Mouse (Mus musculus): ENCODE measurements at regions not wholly inside any gene's neighbourhood (a gene's known extent, or its start where the extent isn't known, plus 50 kb on each side); places are given as distances from the start of the nearest gene placed in this dataset.

DNA sequence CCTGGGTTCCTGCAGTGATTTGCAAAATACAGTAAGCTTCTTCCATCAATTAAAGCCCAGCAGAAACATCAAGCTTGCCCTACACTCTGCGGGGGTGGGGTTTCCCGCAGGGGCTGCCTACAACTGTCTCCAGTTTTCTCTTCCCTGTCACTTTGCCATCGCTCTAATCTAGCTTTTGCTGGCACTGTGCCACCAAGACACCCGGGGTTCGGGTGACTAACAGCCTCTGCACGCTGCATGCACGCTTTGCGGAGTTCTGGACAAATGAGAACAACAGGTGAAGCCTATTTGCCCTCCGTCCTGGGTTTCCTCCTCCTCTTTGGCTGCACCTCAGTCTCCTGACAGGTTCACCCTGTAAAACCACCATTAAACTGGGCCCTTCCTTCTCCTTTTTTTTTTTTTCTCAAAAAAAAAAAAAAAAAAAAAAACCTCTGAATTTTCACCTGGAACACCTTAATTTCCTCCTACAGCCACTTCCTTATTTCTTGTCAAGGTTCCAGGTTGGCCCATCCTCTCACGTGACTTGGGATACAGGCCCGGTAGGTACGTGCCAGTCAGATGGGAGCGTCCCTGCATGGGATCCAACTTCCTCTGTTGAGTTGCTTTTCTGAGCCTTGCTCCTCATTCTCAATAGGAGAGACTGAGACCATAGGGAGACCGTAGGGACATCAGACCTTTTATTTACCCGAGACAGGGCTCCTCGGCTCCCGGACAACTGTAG, 262.7 kb downstream of the Gadd45g start:
- no peak for TF ChIP-seq ZNF384 (IDR thresholded peaks at IDR 0.05; ENCODE audit: low read depth, low read length)
- no peak for TF ChIP-seq EP300 (IDR thresholded peaks at IDR 0.05; ENCODE audit: low read depth in 1 of 2, low read length in 2 of 2)
- TF ChIP-seq UBTF (IDR thresholded peaks at IDR 0.05; ENCODE audit: borderline replicate concordance, insufficient read depth, low read depth, low read length) = no peak
- no peak for TF ChIP-seq GABPA (IDR thresholded peaks at IDR 0.05; ENCODE audit: low read depth, low read length)
- no peak for TF ChIP-seq MAZ (IDR thresholded peaks at IDR 0.05; ENCODE audit: low read depth, low read length)
- TF ChIP-seq POLR2AphosphoS5 (IDR thresholded peaks at IDR 0.05; ENCODE audit: borderline replicate concordance, low read depth, low read length) = no peak
- no peak for TF ChIP-seq NRF1 (IDR thresholded peaks at IDR 0.05; ENCODE audit: insufficient read depth, low read depth, low read length, poor library complexity, severe bottlenecking)
- TF ChIP-seq TCF12 (IDR thresholded peaks at IDR 0.05; ENCODE audit: low read depth, low read length) = no peak
- no peak for TF ChIP-seq MAX (IDR thresholded peaks at IDR 0.05; ENCODE audit: low read length)
- no peak for TF ChIP-seq ELF1 (IDR thresholded peaks at IDR 0.05; ENCODE audit: low read depth, low read length)
- TF ChIP-seq MEF2A (IDR thresholded peaks at IDR 0.05; ENCODE audit: extremely low read depth, insufficient replicate concordance, low read depth, low read length, poor library complexity, severe bottlenecking) = no peak
- TF ChIP-seq TBP (IDR thresholded peaks at IDR 0.05; ENCODE audit: low read depth, low read length) = no peak
- no peak for TF ChIP-seq HCFC1 (IDR thresholded peaks at IDR 0.05; ENCODE audit: low read depth, low read length)
- H3K4me3 ChIP-seq (ENCODE audit: control insufficient read depth in 1 of 2, insufficient read depth in 1 of 2, low read depth in 2 of 2, low read length in 2 of 2) = no peak overlapping the region
- H3K9ac ChIP-seq (ENCODE audit: control insufficient read depth, low read depth, low read length, poor library complexity, severe bottlenecking) = no peak overlapping the region
- H3K79me2 ChIP-seq (ENCODE audit: control insufficient read depth, insufficient read depth, low read length, poor library complexity) = no peaks in the 10 kb centered on the region
- no peaks in the 10 kb centered on the region for H3K36me3 ChIP-seq (ENCODE audit: control insufficient read depth in 1 of 2, insufficient read depth in 2 of 2, low read length in 2 of 2)
- DNase-seq (ENCODE audit: low read depth, low spot score) = no peak
- H3K27ac ChIP-seq (ENCODE audit: control insufficient read depth, low read depth, low read length) = no peak overlapping the region
- H3K9me3 ChIP-seq (replicated peaks; ENCODE audit: insufficient read depth, low read length) = no peaks in the 10 kb centered on the region
- no peaks in the 10 kb centered on the region for H3K27me3 ChIP-seq (ENCODE audit: control insufficient read depth in 1 of 2, insufficient read depth in 2 of 2, low read length in 2 of 2)
- no peaks in the 10 kb centered on the region for H3K4me1 ChIP-seq (ENCODE audit: control insufficient read depth in 1 of 2, insufficient read depth in 2 of 2, low read length in 2 of 2)

DNA sequence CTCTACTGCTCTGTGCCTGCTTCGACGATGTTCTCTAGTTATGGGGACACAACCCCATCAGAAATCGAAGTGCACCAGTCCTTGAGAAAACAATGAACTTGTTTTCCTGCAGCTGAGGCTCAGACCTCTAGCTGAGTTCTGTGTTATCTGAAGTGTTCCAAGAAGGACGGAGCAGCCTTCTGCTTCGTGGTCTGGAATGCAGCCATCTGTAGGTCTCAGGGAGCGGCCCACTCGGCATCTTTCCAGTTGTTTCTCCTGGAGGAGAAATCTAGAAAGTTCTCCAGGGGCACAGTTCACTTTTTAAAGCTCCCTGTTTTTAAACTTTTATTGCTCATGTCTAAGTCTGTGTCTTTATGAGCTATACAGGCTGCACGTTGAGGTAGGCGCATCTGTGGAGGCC, 264.3 kb downstream of the Gadd45g start:
- Histone ChIP-seq H3K36me3 (ENCODE audit: control insufficient read depth in 1 of 2, insufficient read depth in 2 of 2, low read length in 2 of 2) (no peaks in the 10 kb centered on the region), H3K9ac (ENCODE audit: control insufficient read depth, low read depth, low read length, poor library complexity, severe bottlenecking) (no peak overlapping the region), H3K79me2 (ENCODE audit: control insufficient read depth, insufficient read depth, low read length, poor library complexity) (no peaks in the 10 kb centered on the region), H3K4me3 (ENCODE audit: control insufficient read depth in 1 of 2, insufficient read depth in 1 of 2, low read depth in 2 of 2, low read length in 2 of 2) (no peak overlapping the region), H3K27ac (ENCODE audit: control insufficient read depth, low read depth, low read length) (no peak overlapping the region), H3K27me3 (ENCODE audit: control insufficient read depth in 1 of 2, insufficient read depth in 2 of 2, low read length in 2 of 2) (no peaks in the 10 kb centered on the region), H3K4me1 (ENCODE audit: control insufficient read depth in 1 of 2, insufficient read depth in 2 of 2, low read length in 2 of 2) (no peaks in the 10 kb centered on the region), H3K9me3 (replicated peaks; ENCODE audit: insufficient read depth, low read length) (no peaks in the 10 kb centered on the region)
- DNase-seq (ENCODE audit: low read depth, low spot score) = no peak
- TF ChIP-seq ETS1 (IDR thresholded peaks at IDR 0.05; ENCODE audit: low read depth, low read length) (no peak), KAT2A (conservative IDR thresholded peaks at IDR 0.05; ENCODE audit: low read depth, low read length) (no peak), MYB (IDR thresholded peaks at IDR 0.05; ENCODE audit: low read depth, low read length) (no peak), MEF2A (IDR thresholded peaks at IDR 0.05; ENCODE audit: extremely low read depth, insufficient replicate concordance, low read depth, low read length, poor library complexity, severe bottlenecking) (no peak), ZNF384 (IDR thresholded peaks at IDR 0.05; ENCODE audit: low read depth, low read length) (no peak), MAX (IDR thresholded peaks at IDR 0.05; ENCODE audit: low read length) (no peak), ZKSCAN1 (IDR thresholded peaks at IDR 0.05; ENCODE audit: low read depth, low read length) (no peak), RAD21 (IDR thresholded peaks at IDR 0.05; ENCODE audit: low read depth, low read length) (no peak), TAL1 (IDR thresholded peaks at IDR 0.05; ENCODE audit: low read length) (no peak), BHLHE40 (IDR thresholded peaks at IDR 0.05; ENCODE audit: borderline replicate concordance, low read depth, low read length) (no peak), CHD1 (IDR thresholded peaks at IDR 0.05; ENCODE audit: low read depth, low read length) (no peak)

Measured in MEL (cell line).